Mouse (Mus musculus) spleen, adult 2 months (tissue): ENCODE results near the gene Tnfsf13b. TPM values are rescaled to one million over a fixed set of nuclear protein-coding genes. Genes with fewer than 3 reads are reported as not detected.

Source experiments
- DNase-seq, 2 experiments: peaks; one replicate each; pipeline versions ENCODE4 v3.0.0 to v3.0.0-alpha.2; 2012 to 2021; ENCODE audit warnings: low spot score in 2 of 2, low read depth in 1 of 2
- H3K27ac ChIP-seq: fragments of 200-500 bp; 2 replicates; pipeline ENCODE4 v1.5.1; 2012; ENCODE audit warnings: low read length, inconsistent platforms; ENCODE audit not compliant: insufficient read depth
- H3K27me3 ChIP-seq: fragments of 200-500 bp; 2 replicates; pipeline ENCODE4 v1.6.1; 2012; ENCODE audit warnings: mild to moderate bottlenecking, moderate library complexity, low read length, inconsistent platforms; ENCODE audit not compliant: control insufficient read depth, insufficient read depth
- H3K36me3 ChIP-seq: fragments of 200-500 bp; 2 replicates; pipeline ENCODE4 v1.6.1; 2012; ENCODE audit warnings: mild to moderate bottlenecking, low read length, inconsistent platforms; ENCODE audit not compliant: control insufficient read depth, insufficient read depth
- H3K4me1 ChIP-seq: fragments of 200-500 bp; 2 replicates; pipeline ENCODE4 v1.6.1; 2011; ENCODE audit warnings: inconsistent platforms; ENCODE audit not compliant: control insufficient read depth, insufficient read depth, insufficient read length
- H3K4me3 ChIP-seq: fragments of 200-500 bp; 2 replicates; pipeline ENCODE4 v1.5.1; 2011; ENCODE audit warnings: mild to moderate bottlenecking, inconsistent platforms; ENCODE audit not compliant: insufficient read depth, insufficient read length; ENCODE audit errors: extremely low read depth
- CTCF ChIP-seq: fragments of 200-500 bp; IDR thresholded peaks from 2 replicates; pipeline ENCODE4 v1.5.1; 2011; ENCODE audit warnings: mild to moderate bottlenecking, inconsistent platforms; ENCODE audit not compliant: insufficient read depth, insufficient read length, insufficient replicate concordance; ENCODE audit errors: extremely low read depth
- POLR2A ChIP-seq: fragments of 200-500 bp; IDR thresholded peaks from 2 replicates; pipeline ENCODE4 v1.6.1; 2011; ENCODE audit warnings: low read depth, low read length, inconsistent platforms
- WGBS: fragments of 180-500 bp; shearing (Covaris S2); methylation state at CpG from one replicate; pipeline ENCODE4 v1.1.7; 2018; 5-methylcytosine and 5-hydroxymethylcytosine counted together
- polyA plus RNA-seq: library from polyadenylated mRNA; depleted of rRNA; stranded (reverse); fragments of >200 nt; gene quantifications from 2 replicates; pipeline ENCODE4 v1.2.3, GENCODE M21; 2012; rRNA removed

Gene Tnfsf13b
- polyA plus RNA-seq, 1 experiment, result 6.6 TPM

GRCm38 (mm10) chr8:10067775-10068174 lies 61.5 kb downstream of the Tnfsf13b start:
- Histone ChIP-seq H3K4me3 (no peak overlapping the region), H3K27ac (no peak overlapping the region), H3K36me3 (no peaks in the 10 kb centered on the region), H3K4me1 (no peaks in the 10 kb centered on the region), H3K27me3 (no peaks in the 10 kb centered on the region)
- TF ChIP-seq POLR2A (no peak), CTCF (no peak)
- WGBS, result 85% methylated on average over 7 of the region's 7 CpGs
- DNase-seq, result no peak

- WGBS, result 85% methylated on average over 2 of the region's 2 CpGs
- H3K4me3 ChIP-seq, result no peak overlapping the region
- TF ChIP-seq CTCF (no peak), POLR2A (no peak)
- no peaks in the 10 kb centered on the region for H3K4me1 ChIP-seq
- no peak overlapping the region for H3K27ac ChIP-seq
- DNase-seq, result no peak
- H3K27me3 ChIP-seq, result no peaks in the 10 kb centered on the region
- no peaks in the 10 kb centered on the region for H3K36me3 ChIP-seq
These were observed 66.1 kb downstream of the Tnfsf13b start for GRCm38 (mm10) chr8:10072347-10072746.

Other genes with a start within 250 kb of the Tnfsf13b start
- not detected in 2 replicates for gene Fam155a, start 235.3 kb upstream of the Tnfsf13b start, polyA plus RNA-seq
- gene Gm10217, start 142.2 kb upstream of the Tnfsf13b start, polyA plus RNA-seq, result not detected in 2 replicates
- gene Lig4, start 28.8 kb upstream of the Tnfsf13b start, polyA plus RNA-seq, result 1.1 and 1.3 TPM in 2 replicates
- 2.9 and 3.0 TPM in 2 replicates for gene Abhd13, start 28.8 kb upstream of the Tnfsf13b start, polyA plus RNA-seq
- gene Myo16, start 147.4 kb downstream of the Tnfsf13b start, polyA plus RNA-seq, result 0.39 and 0.46 TPM in 2 replicates